Mouse (Mus musculus) kidney, postnatal 0 days (tissue): Measurements from ENCODE around the gene Fpr-rs3. TPM values are rescaled to one million over a fixed set of nuclear protein-coding genes. Genes with fewer than 3 reads are reported as not detected.

Experiments used
- ATAC-seq: fragments of 200-750 bp; cut with Nextera tagmentation; replicated peaks from 2 replicates; pipeline ENCODE4 v1.8.0; 2017; ENCODE audit warnings: low read depth, moderate number of reproducible peaks, moderate TSS enrichment, moderate library complexity; ENCODE audit not compliant: low FRiP score
- DNase-seq: peaks from one replicate; pipeline ENCODE4 v3.0.0-alpha.2; 2016; ENCODE audit warnings: low spot score
- H3K27ac ChIP-seq: fragments of 300-500 bp; sonication (generic); 2 replicates; pipeline ENCODE4 v1.5.1; 2014; ENCODE audit warnings: mild to moderate bottlenecking
- H3K27me3 ChIP-seq: fragments of 300-500 bp; sonication (generic); 2 replicates; pipeline ENCODE4 v1.6.1; 2014; ENCODE audit warnings: low read length, mixed read lengths; ENCODE audit not compliant: insufficient read depth
- H3K36me3 ChIP-seq: fragments of 300-500 bp; sonication (generic); 2 replicates; pipeline ENCODE4 v1.6.1; 2014; ENCODE audit warnings: low read length, mixed read lengths; ENCODE audit not compliant: insufficient read depth
- H3K4me1 ChIP-seq: fragments of 300-500 bp; sonication (generic); replicated peaks from 2 replicates; pipeline ENCODE4 v1.6.1; 2014; ENCODE audit warnings: antibody characterized with exemption, low read length, mixed read lengths; ENCODE audit not compliant: insufficient read depth
- H3K4me2 ChIP-seq: fragments of 300-500 bp; sonication (generic); 2 replicates; pipeline ENCODE4 v1.6.1; 2014; ENCODE audit warnings: mild to moderate bottlenecking, low read length, moderate library complexity, mixed read lengths
- H3K4me3 ChIP-seq: fragments of 300-500 bp; sonication (generic); replicated peaks from 2 replicates; pipeline ENCODE4 v1.5.1; 2014; ENCODE audit warnings: low read depth, low read length
- H3K9ac ChIP-seq: fragments of 300-500 bp; sonication (generic); 2 replicates; pipeline ENCODE4 v1.6.1; 2014; ENCODE audit warnings: low read depth, low read length
- H3K9me3 ChIP-seq: fragments of 300-500 bp; sonication (generic); replicated peaks from 2 replicates; pipeline ENCODE4 v1.6.1; 2016; ENCODE audit warnings: low read length, inconsistent platforms, mixed read lengths
- CTCF ChIP-seq: IDR thresholded peaks from 2 replicates; pipeline ENCODE4 v1.5.1; 2016; ENCODE audit warnings: antibody characterized with exemption, low read depth, mild to moderate bottlenecking, moderate library complexity
- WGBS: fragments of 180-500 bp; shearing (Covaris S2); extraction: QIAGEN DNeasy Blood & Tissue Kit; methylation state at CpG from one replicate; pipeline ENCODE4 v1.1.7; 2014; 5-methylcytosine and 5-hydroxymethylcytosine counted together
- polyA plus RNA-seq: library from polyadenylated mRNA; unstranded; fragments of >200 nt; fragmentation: Nextera tagmentation; extraction: Ambion mirVana; gene quantifications from 2 replicates; pipeline ENCODE4 v1.2.1, GENCODE M21; 2015

The Fpr-rs3 gene
- not detected in 2 replicates for polyA plus RNA-seq

DNA sequence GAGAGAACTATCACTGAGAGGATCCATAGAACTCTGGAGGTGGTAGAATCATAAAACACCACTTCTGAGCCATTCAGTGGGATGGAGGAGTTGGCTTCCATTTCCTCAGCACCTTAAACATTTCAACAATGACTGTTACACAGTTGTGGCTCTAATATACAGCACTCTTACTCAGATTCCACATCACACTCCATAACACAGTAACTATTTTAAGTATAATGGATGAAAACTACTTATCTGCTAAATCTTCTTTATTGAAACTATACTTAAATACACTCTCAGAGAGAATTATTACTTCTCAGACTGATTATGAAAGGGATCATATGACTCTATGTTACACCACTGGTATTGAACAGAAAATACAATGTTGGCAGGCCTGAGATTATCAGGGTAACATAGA lies at the start of gene Fpr-rs3:
TSS of gene Fpr-rs3 (minus strand) at position 101 of the 400 bp plus-strand sequence.
- Histone ChIP-seq H3K36me3 (no peaks in the 10 kb centered on the region), H3K27me3 (no peaks in the 10 kb centered on the region), H3K27ac (no peak within 1 kb of the TSS), H3K9ac (no peak within 1 kb of the TSS), H3K9me3 (no peaks in the 10 kb centered on the region; the same call in 1 of the 2 replicates), H3K4me1 (no peaks in the 10 kb centered on the region), H3K4me2 (no peak within 1 kb of the TSS), H3K4me3 (no peak within 1 kb of the TSS)
- ATAC-seq (no peak), DNase-seq (no peak)
- no peak for TF ChIP-seq CTCF

DNA sequence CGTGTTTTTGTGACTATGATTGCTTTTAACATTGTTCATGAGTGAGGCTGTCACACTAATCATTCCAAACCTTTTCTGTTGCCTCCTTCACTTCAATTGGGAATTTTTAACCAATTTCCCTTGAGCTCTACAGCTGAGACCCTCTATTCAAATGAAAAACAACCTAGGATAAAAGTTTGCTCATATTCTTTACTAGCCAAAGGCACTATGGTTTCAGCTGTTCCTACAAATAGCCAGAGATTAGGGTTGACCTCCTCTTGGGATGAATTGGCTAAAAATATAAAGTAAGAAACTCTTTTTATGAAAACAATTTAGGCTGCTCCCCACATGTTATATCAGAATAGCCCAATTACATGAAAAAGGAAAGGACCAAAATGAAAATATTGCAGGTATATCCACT lies 28.4 kb downstream of the Fpr-rs3 start, which contains the start of gene Vmn2r110:
TSS of gene Vmn2r110 (minus strand) at position 101 of the 400 bp plus-strand sequence.
- Histone ChIP-seq H3K27ac (no peak within 1 kb of the TSS), H3K4me1 (no peaks in the 10 kb centered on the region), H3K9ac (no peak within 1 kb of the TSS), H3K4me2 (no peak within 1 kb of the TSS), H3K27me3 (no peaks in the 10 kb centered on the region), H3K9me3 (no peaks in the 10 kb centered on the region), H3K36me3 (no peaks in the 10 kb centered on the region), H3K4me3 (no peak within 1 kb of the TSS)
- DNase-seq (no peak), ATAC-seq (no peak)
- WGBS: 38% methylated on average over 1 of the region's 1 CpGs
- no peak for TF ChIP-seq CTCF

Other genes with a start within 250 kb of the Fpr-rs3 start
- gene Vmn1r224, start 210.7 kb downstream of the Fpr-rs3 start, polyA plus RNA-seq: not detected in 2 replicates
- not detected in 2 replicates for gene Vmn2r108, start 143.5 kb downstream of the Fpr-rs3 start, polyA plus RNA-seq
- gene Vmn1r225, start 126.7 kb downstream of the Fpr-rs3 start, polyA plus RNA-seq: not detected in 2 replicates
- not detected in 2 replicates for gene Vmn2r109, start 60.1 kb downstream of the Fpr-rs3 start, polyA plus RNA-seq
- gene Vmn2r110, start 28.5 kb downstream of the Fpr-rs3 start, polyA plus RNA-seq: 0.01 TPM in 2 replicates
- gene Vmn1r226, start 58.0 kb upstream of the Fpr-rs3 start, polyA plus RNA-seq: not detected in 2 replicates
- gene Vmn1r227, start 105.0 kb upstream of the Fpr-rs3 start, polyA plus RNA-seq: not detected in 2 replicates
- not detected in 2 replicates for gene Vmn1r228, start 161.3 kb upstream of the Fpr-rs3 start, polyA plus RNA-seq
- not detected in 2 replicates for gene Vmn1r229, start 186.7 kb upstream of the Fpr-rs3 start, polyA plus RNA-seq
- not detected in 2 replicates for gene Vmn1r230, start 215.6 kb upstream of the Fpr-rs3 start, polyA plus RNA-seq